Mouse (Mus musculus) hindbrain, embryonic 13.5 days (tissue): ENCODE data around the gene Trappc3. TPM values are rescaled to one million over a fixed set of nuclear protein-coding genes. Genes with fewer than 3 reads are reported as not detected.

Experiments
- ATAC-seq: fragments of 200-750 bp; cut with Nextera tagmentation; 2 replicates; pipeline ENCODE4 v1.8.0; 2017; ENCODE audit warnings: moderate TSS enrichment; ENCODE audit not compliant: low FRiP score
- H3K27ac ChIP-seq: fragments of 300-500 bp; sonication (generic); 2 replicates; pipeline ENCODE4 v1.5.1; 2015; ENCODE audit warnings: inconsistent platforms, mild to moderate bottlenecking, moderate library complexity
- H3K27me3 ChIP-seq: fragments of 300-500 bp; sonication (generic); 2 replicates; pipeline ENCODE4 v1.6.1; 2015; ENCODE audit warnings: mild to moderate bottlenecking, inconsistent platforms
- H3K36me3 ChIP-seq: fragments of 300-500 bp; sonication (generic); 2 replicates; pipeline ENCODE4 v1.6.1; 2015; ENCODE audit warnings: mild to moderate bottlenecking, inconsistent platforms
- H3K4me1 ChIP-seq: fragments of 300-500 bp; sonication (generic); replicated peaks from 2 replicates; pipeline ENCODE4 v1.6.1; 2015; ENCODE audit warnings: inconsistent platforms
- H3K4me2 ChIP-seq: fragments of 300-500 bp; sonication (generic); 2 replicates; pipeline ENCODE4 v1.6.1; 2015; ENCODE audit warnings: inconsistent platforms, mild to moderate bottlenecking, moderate library complexity
- H3K4me3 ChIP-seq: fragments of 300-500 bp; sonication (generic); 2 replicates; pipeline ENCODE4 v1.5.1; 2015; ENCODE audit warnings: mild to moderate bottlenecking, inconsistent platforms
- H3K9ac ChIP-seq: fragments of 300-500 bp; sonication (generic); 2 replicates; pipeline ENCODE4 v1.6.1; 2015; ENCODE audit warnings: mild to moderate bottlenecking, inconsistent platforms
- H3K9me3 ChIP-seq: fragments of 300-500 bp; sonication (generic); 2 replicates; pipeline ENCODE4 v1.6.1; 2016; ENCODE audit warnings: inconsistent platforms
- WGBS: fragments of 180-500 bp; shearing (Covaris S2); methylation state at CpG from one replicate; pipeline ENCODE4 v1.1.7; 2015; 5-methylcytosine and 5-hydroxymethylcytosine counted together
- polyA plus RNA-seq: library from polyadenylated mRNA; unstranded; fragments of >200 nt; fragmentation: Nextera tagmentation; extraction: Ambion mirVana; gene quantifications from 2 replicates; pipeline ENCODE4 v1.2.1, GENCODE M21; 2015

Gene Trappc3
- polyA plus RNA-seq, 1 experiment from 2014 or later: 160 TPM

DNA sequence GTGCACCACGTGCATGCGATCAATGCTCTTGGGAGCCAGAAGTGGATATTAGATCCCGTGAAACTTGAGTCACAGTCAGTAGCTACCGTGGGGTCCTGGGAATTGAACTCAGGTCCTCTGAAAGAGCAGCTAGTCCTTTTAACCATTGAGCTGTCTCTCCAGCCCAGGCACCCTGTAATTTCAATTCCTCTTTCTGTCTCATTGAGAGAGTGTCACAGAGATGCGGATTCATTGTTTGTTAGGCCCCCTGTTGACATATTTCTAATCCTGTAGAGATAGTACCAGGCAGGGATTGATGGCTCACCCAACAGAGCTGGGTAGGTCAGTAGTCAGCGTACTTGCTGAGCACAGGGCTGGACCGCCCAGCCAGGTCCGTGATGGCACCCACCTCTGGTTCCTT, 28.2 kb downstream of the Trappc3 start:
- Histone ChIP-seq H3K27me3 (peaks cover 68% of the 10 kb centered on the region), H3K36me3 (no peaks in the 10 kb centered on the region), H3K9me3 (no peaks in the 10 kb centered on the region), H3K9ac (no peak overlapping the region), H3K4me3 (no peak overlapping the region), H3K27ac (no peak overlapping the region), H3K4me2 (no peak overlapping the region), H3K4me1 (peaks cover 22% of the 10 kb centered on the region)
- no peak for ATAC-seq
- 79% methylated on average over 8 of the region's 8 CpGs for WGBS

GRCm38 (mm10) chr4:126291196-126291595, 29.1 kb downstream of the Trappc3 start:
- Histone ChIP-seq H3K4me3 (no peak overlapping the region), H3K9ac (no peak overlapping the region), H3K4me2 (no peak overlapping the region), H3K27me3 (peaks cover 70% of the 10 kb centered on the region), H3K27ac (no peak overlapping the region), H3K36me3 (no peaks in the 10 kb centered on the region), H3K9me3 (no peaks in the 10 kb centered on the region), H3K4me1 (peaks cover 22% of the 10 kb centered on the region)
- WGBS: 47% methylated on average over 11 of the region's 13 CpGs
- no peak for ATAC-seq

- H3K4me3 ChIP-seq: no peak overlapping the region
- WGBS: 81% methylated on average over 6 of the region's 6 CpGs
- H3K4me2 ChIP-seq: no peak overlapping the region
- peaks cover 70% of the 10 kb centered on the region for H3K27me3 ChIP-seq
- no peaks in the 10 kb centered on the region for H3K9me3 ChIP-seq
- H3K36me3 ChIP-seq: no peaks in the 10 kb centered on the region
- no peak for ATAC-seq
- no peak overlapping the region for H3K9ac ChIP-seq
- H3K4me1 ChIP-seq: peaks cover 13% of the 10 kb centered on the region
- H3K27ac ChIP-seq: no peak overlapping the region
These were observed 33.0 kb downstream of the Trappc3 start for GRCm38 (mm10) chr4:126295152-126295551.

DNA sequence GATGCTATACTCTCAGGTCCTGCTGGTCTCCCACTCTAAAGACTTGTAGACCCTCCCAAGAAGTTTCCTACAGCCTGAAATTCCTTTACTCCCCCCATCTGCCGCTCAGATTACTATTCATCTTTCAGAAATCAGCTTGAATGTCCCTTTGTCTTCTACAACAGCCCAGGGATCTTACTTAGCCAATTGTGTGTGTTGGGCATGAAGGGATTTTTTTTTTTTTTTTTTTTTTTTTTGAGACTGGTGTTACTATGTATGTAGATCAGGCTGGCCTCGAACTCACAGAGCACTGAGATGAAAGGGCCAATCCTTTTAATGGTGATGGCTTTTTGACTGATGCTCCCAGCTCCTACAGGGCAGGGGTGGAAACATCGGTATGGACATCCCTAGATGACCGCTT, 33.8 kb downstream of the Trappc3 start:
- peaks cover 17% of the 10 kb centered on the region for H3K4me1 ChIP-seq
- ATAC-seq: no peak
- H3K27me3 ChIP-seq: peaks cover 72% of the 10 kb centered on the region
- H3K9ac ChIP-seq: no peak overlapping the region
- no peak overlapping the region for H3K4me2 ChIP-seq
- no peaks in the 10 kb centered on the region for H3K9me3 ChIP-seq
- H3K27ac ChIP-seq: no peak overlapping the region
- no peaks in the 10 kb centered on the region for H3K36me3 ChIP-seq
- 0 out of 2 replicates have a peak overlapping the region, but pooled peaks have one; percentile 38 for H3K4me3 ChIP-seq
- 34% methylated on average over 4 of the region's 4 CpGs for WGBS

- Histone ChIP-seq H3K27me3 (peaks cover 75% of the 10 kb centered on the region), H3K36me3 (no peaks in the 10 kb centered on the region), H3K9ac (peak overlapping the region; percentile 68), H3K4me1 (peaks cover 24% of the 10 kb centered on the region), H3K4me2 (peak overlapping the region; percentile 67), H3K27ac (no peak overlapping the region), H3K9me3 (no peaks in the 10 kb centered on the region), H3K4me3 (peak overlapping the region; percentile 38)
- WGBS: under 1% methylated on average over 34 of the region's 34 CpGs
- 0 out of 2 replicates have a peak, but pooled peaks have one; percentile 12 for ATAC-seq
These were observed 34.5 kb downstream of the Trappc3 start for GRCm38 (mm10) chr4:126296617-126297101.

- Histone ChIP-seq H3K4me1 (peaks cover 30% of the 10 kb centered on the region), H3K4me3 (peak overlapping the region; percentile 33), H3K27ac (no peak overlapping the region), H3K27me3 (peaks cover 83% of the 10 kb centered on the region), H3K9ac (peak overlapping the region; percentile 65), H3K4me2 (peak overlapping the region; percentile 50), H3K9me3 (no peaks in the 10 kb centered on the region), H3K36me3 (no peaks in the 10 kb centered on the region)
- ATAC-seq: no peak
- 2% methylated on average over 47 of the region's 50 CpGs for WGBS
These were observed 38.9 kb downstream of the Trappc3 start for GRCm38 (mm10) chr4:126300916-126301583.

GRCm38 (mm10) chr4:126301584-126302309, 39.6 kb downstream of the Trappc3 start:
- Histone ChIP-seq H3K27ac (no peak overlapping the region), H3K9ac (peak overlapping the region; percentile 65), H3K4me3 (peak overlapping the region; percentile 33), H3K36me3 (no peaks in the 10 kb centered on the region), H3K4me1 (peaks cover 24% of the 10 kb centered on the region), H3K9me3 (no peaks in the 10 kb centered on the region), H3K27me3 (peaks cover 79% of the 10 kb centered on the region), H3K4me2 (peak overlapping the region; percentile 50)
- no peak for ATAC-seq
- WGBS: 5% methylated on average over 27 of the region's 27 CpGs

DNA sequence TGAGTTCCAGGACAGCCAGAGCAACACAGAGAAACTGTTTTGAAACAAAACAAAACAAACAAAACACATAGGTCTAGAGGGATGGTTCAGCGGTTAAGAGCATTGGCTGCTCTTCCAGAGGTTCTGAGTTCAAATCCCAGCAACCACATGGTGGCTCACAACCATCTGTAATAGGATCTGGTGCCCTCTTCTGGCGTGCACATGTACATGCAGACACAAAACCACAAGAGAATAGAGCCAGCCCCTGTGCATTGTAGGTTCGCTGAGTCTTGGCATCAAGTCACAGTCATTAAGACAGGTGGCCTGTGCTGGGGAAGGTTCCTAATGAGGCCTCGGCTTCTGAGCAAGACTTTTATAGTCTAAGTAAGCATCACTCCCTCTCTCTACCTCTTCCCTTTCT, 41.8 kb downstream of the Trappc3 start:
- H3K9ac ChIP-seq: no peak overlapping the region
- H3K9me3 ChIP-seq: no peaks in the 10 kb centered on the region
- H3K4me1 ChIP-seq: peaks cover 17% of the 10 kb centered on the region
- no peak for ATAC-seq
- H3K4me2 ChIP-seq: no peak overlapping the region
- H3K36me3 ChIP-seq: no peaks in the 10 kb centered on the region
- 63% methylated on average over 4 of the region's 4 CpGs for WGBS
- H3K27ac ChIP-seq: no peak overlapping the region
- peaks cover 69% of the 10 kb centered on the region for H3K27me3 ChIP-seq
- H3K4me3 ChIP-seq: no peak overlapping the region

GRCm38 (mm10) chr4:126305428-126305827, 43.3 kb downstream of the Trappc3 start:
- WGBS: 92% methylated on average over 1 of the region's 1 CpGs
- Histone ChIP-seq H3K9ac (no peak overlapping the region), H3K4me2 (no peak overlapping the region), H3K27ac (no peak overlapping the region), H3K4me3 (no peak overlapping the region), H3K9me3 (no peaks in the 10 kb centered on the region), H3K27me3 (peaks cover 57% of the 10 kb centered on the region), H3K4me1 (peaks cover 28% of the 10 kb centered on the region), H3K36me3 (no peaks in the 10 kb centered on the region)
- ATAC-seq: no peak

GRCm38 (mm10) chr4:126306058-126306457, 43.9 kb downstream of the Trappc3 start:
- H3K27me3 ChIP-seq: peaks cover 51% of the 10 kb centered on the region
- no peak overlapping the region for H3K27ac ChIP-seq
- 89% methylated on average over 6 of the region's 6 CpGs for WGBS
- no peaks in the 10 kb centered on the region for H3K36me3 ChIP-seq
- H3K4me2 ChIP-seq: no peak overlapping the region
- no peaks in the 10 kb centered on the region for H3K9me3 ChIP-seq
- no peak for ATAC-seq
- H3K4me1 ChIP-seq: peaks cover 23% of the 10 kb centered on the region
- no peak overlapping the region for H3K9ac ChIP-seq
- no peak overlapping the region for H3K4me3 ChIP-seq

GRCm38 (mm10) chr4:126306827-126307226, 44.7 kb downstream of the Trappc3 start:
- no peaks in the 10 kb centered on the region for H3K36me3 ChIP-seq
- peaks cover 43% of the 10 kb centered on the region for H3K27me3 ChIP-seq
- no peak overlapping the region for H3K4me3 ChIP-seq
- no peaks in the 10 kb centered on the region for H3K9me3 ChIP-seq
- H3K4me1 ChIP-seq: peaks cover 16% of the 10 kb centered on the region
- ATAC-seq: no peak
- H3K9ac ChIP-seq: no peak overlapping the region
- WGBS: 15% methylated on average over 2 of the region's 2 CpGs
- H3K27ac ChIP-seq: no peak overlapping the region
- no peak overlapping the region for H3K4me2 ChIP-seq

DNA sequence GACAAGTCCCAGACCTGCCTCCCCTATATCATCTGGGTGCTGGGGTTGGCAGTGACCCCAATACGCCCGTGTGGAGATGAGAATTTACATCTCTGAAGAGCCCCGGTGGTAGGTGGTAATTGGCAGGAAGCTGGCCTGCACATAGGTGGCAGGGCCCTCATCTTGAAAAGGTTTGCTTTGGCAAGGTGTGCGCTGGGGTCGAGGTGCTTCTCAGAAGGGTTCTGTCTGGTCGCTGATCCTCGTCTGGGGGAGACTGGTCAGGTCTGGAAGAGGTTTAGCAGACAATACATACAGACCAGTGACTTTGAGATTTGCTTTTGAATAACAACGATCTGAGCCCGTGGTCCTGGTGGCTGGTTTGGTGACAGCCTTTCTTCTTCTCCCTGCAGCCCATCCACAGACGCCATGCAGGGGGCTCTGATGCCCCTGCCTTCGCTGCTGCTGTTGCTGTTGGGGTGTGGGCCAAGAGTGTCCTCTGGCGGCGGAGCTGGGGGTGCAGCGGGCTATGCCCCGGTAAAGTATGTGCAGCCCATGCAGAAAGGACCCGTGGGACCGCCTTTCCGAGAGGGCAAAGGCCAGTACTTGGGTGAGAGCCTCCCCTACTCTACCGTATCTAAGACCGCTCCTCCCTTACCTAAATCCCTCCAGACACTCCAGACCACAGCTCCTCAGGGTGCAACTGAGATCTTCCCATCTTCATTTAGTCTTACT, 47.2 kb downstream of the Trappc3 start:
- peak; percentile 74 for ATAC-seq
- WGBS: 16% methylated on average over 20 of the region's 20 CpGs
- Histone ChIP-seq H3K27me3 (peaks cover 18% of the 10 kb centered on the region), H3K27ac (no peak overlapping the region), H3K4me3 (peak overlapping the region; percentile 31), H3K9ac (no peak overlapping the region), H3K36me3 (peaks cover 2% of the 10 kb centered on the region; the same call in 1 of the 2 replicates), H3K4me2 (peak overlapping the region; percentile 51), H3K9me3 (no peaks in the 10 kb centered on the region), H3K4me1 (peaks cover 11% of the 10 kb centered on the region)
